Mouse (Mus musculus): ENCODE measurements around the gene Il12rb2. TPM values are rescaled to one million over a fixed set of nuclear protein-coding genes. Genes with fewer than 3 reads are reported as not detected.

Gene Il12rb2
- polyA plus RNA-seq (2017; shearing (Covaris generic)), result 2.3 TPM

GRCm38 (mm10) chr6:67375982-67376391 is at the start of gene Il12rb2:
Gene Il12rb2 (minus strand): TSS chr6:67376188.

Other genes with a start within 250 kb of the Il12rb2 start
- 506 TPM for gene Serbp1, start 138.0 kb downstream of the Il12rb2 start, polyA plus RNA-seq (2017; shearing (Covaris generic))
- gene Il23r, start 115.7 kb upstream of the Il12rb2 start, polyA plus RNA-seq (2017; shearing (Covaris generic)), result 0.40 TPM
- gene Tacstd2, start 159.6 kb upstream of the Il12rb2 start, polyA plus RNA-seq (2017; shearing (Covaris generic)), result not detected

Measured in activated CD4-positive, CD25-positive, alpha-beta regulatory T cell, adult 9 weeks (primary cell).